8 mouse cellular contexts compared by ENCODE assay signal in the genomic region with DNA sequence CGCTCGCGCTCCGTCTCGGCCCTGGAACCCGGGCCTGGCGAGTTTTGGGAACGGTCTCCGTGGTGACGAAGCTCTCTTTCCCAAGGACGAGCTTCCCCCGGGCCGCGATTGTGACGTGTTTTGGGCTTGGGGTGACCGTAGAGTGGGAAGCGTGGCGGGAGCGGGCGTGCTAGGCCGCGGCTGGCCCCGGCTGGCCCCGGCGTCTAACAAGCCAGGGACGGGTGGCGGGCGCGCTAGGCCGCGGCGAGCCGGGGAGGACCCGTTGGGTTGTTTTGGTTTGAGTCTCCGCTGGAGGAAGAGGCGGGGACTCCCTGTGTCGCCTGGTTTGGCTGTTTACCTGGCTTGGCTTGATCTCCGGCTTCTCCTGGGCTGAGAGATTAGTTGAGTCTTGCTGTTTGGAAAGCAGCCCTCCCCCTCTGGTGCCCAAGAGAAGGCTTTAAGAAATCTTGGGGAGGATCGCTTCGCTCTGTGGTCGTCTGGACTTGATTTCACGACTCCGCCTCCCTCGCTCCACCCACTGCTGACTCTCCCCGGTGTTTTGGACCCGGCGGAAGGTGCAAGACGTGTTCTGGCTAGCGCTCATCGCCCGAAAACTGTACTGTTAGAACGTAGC. TPM values are rescaled to one million over a fixed set of nuclear protein-coding genes. Genes with fewer than 3 reads are reported as not detected.
DNase-seq lines count a peak whose midpoint lies in the region; ATAC-seq and TF ChIP-seq lines count a peak whose summit lies in the region.

No protein-coding gene starts in this region.

- no peaks in the 10 kb centered on the region for H3K9me3 ChIP-seq in E14TG2a.4 (ENCODE audit: low read length)
- no peaks in the 10 kb centered on the region for H3K9me3 ChIP-seq in forebrain, embryonic 13.5 days (replicated peaks)
- H3K9me3 ChIP-seq in lung, embryonic 14.5 days (ENCODE audit: low read depth, low read length) = no peaks in the 10 kb centered on the region
- no peaks in the 10 kb centered on the region for H3K9me3 ChIP-seq in neural tube, embryonic 15.5 days (replicated peaks)

- intact Hi-C loops in heart, postnatal 14 days (cut with DNase I) = loop anchor here (2.0 kb wide), 1 partner anchor 73 kb away; a partner anchor contains a TSS

- H3K27ac ChIP-seq in forebrain, embryonic 13.5 days = peak overlapping the region; percentile 83
- H3K27ac ChIP-seq in lung, embryonic 14.5 days (ENCODE audit: low read depth) = peak overlapping the region; percentile 92
- peak overlapping the region; percentile 93 for H3K27ac ChIP-seq in neural tube, embryonic 15.5 days (replicated peaks)
- peak overlapping the region; percentile 94 for H3K27ac ChIP-seq in testis, adult 2 months (ENCODE audit: control insufficient read depth, insufficient read depth, low read depth, low read length)

- WGBS in forebrain, embryonic 13.5 days = under 1% methylated on average over 51 of the region's 52 CpGs
- under 1% methylated on average over 52 of the region's 52 CpGs for WGBS in lung, embryonic 14.5 days
- WGBS in neural tube, embryonic 15.5 days = under 1% methylated on average over 52 of the region's 52 CpGs

- no peak for TF ChIP-seq CTCF in E14TG2a.4 (conservative IDR thresholded peaks at IDR 0.05; ENCODE audit: low read length)
- no peak for TF ChIP-seq CTCF in lung, embryonic 14.5 days (IDR thresholded peaks at IDR 0.05; ENCODE audit: low read depth)
- TF ChIP-seq CTCF in testis, adult 2 months (IDR thresholded peaks at IDR 0.05; ENCODE audit: control insufficient read depth, insufficient read depth, insufficient replicate concordance, low read depth, low read length) = no peak

- peak; percentile 75 for ATAC-seq in forebrain, embryonic 13.5 days
- peak; percentile 86 for ATAC-seq in lung, embryonic 14.5 days (ENCODE audit: insufficient read depth)
- peak; percentile 85 for ATAC-seq in neural tube, embryonic 15.5 days (ENCODE audit: low FRiP score)

- peak; percentile 46 for TF ChIP-seq POLR2A in testis, adult 2 months (IDR thresholded peaks at IDR 0.05; ENCODE audit: control insufficient read depth, low read depth, low read length)

- peaks cover 18% of the 10 kb centered on the region for H3K4me1 ChIP-seq in E14TG2a.4 (replicated peaks; ENCODE audit: low read depth, low read length)
- H3K4me1 ChIP-seq in forebrain, embryonic 13.5 days = peaks cover 9% of the 10 kb centered on the region
- H3K4me1 ChIP-seq in lung, embryonic 14.5 days (ENCODE audit: insufficient read depth) = no peaks in the 10 kb centered on the region
- peaks cover 8% of the 10 kb centered on the region for H3K4me1 ChIP-seq in neural tube, embryonic 15.5 days
- H3K4me1 ChIP-seq in testis, adult 2 months (ENCODE audit: control insufficient read depth, insufficient read depth, low read length) = no peaks in the 10 kb centered on the region; the same call in 1 of the 2 replicates

- DNase-seq in c-Kit-negative CD71-positive TER-119-positive erythroid progenitor cells, embryonic 14.5 days (ENCODE audit: low read depth, low spot score) = peak; percentile 74
- peak; percentile 71 to 72 for DNase-seq in heart, postnatal 14 days
- DNase-seq in layer of hippocampus, adult 11-12 months (ENCODE audit: low spot score) = peak; percentile 62
- DNase-seq in lung, embryonic 14.5 days = peak; percentile 80

- H3K36me3 ChIP-seq in E14TG2a.4 (ENCODE audit: insufficient read depth, low read length) = no peaks in the 10 kb centered on the region
- H3K36me3 ChIP-seq in forebrain, embryonic 13.5 days (ENCODE audit: poor library complexity, severe bottlenecking) = no peaks in the 10 kb centered on the region
- no peaks in the 10 kb centered on the region for H3K36me3 ChIP-seq in lung, embryonic 14.5 days (ENCODE audit: insufficient read depth)
- H3K36me3 ChIP-seq in neural tube, embryonic 15.5 days = no peaks in the 10 kb centered on the region
- H3K36me3 ChIP-seq in testis, adult 2 months (ENCODE audit: control insufficient read depth, insufficient read depth, low read length) = no peaks in the 10 kb centered on the region

- peak overlapping the region; percentile 73 for H3K4me2 ChIP-seq in forebrain, embryonic 13.5 days
- peak overlapping the region; percentile 55 for H3K4me2 ChIP-seq in lung, embryonic 14.5 days
- H3K4me2 ChIP-seq in neural tube, embryonic 15.5 days = peak overlapping the region; percentile 70

- peak overlapping the region; percentile 91 for H3K9ac ChIP-seq in forebrain, embryonic 13.5 days
- H3K9ac ChIP-seq in lung, embryonic 14.5 days = peak overlapping the region; percentile 96
- peak overlapping the region; percentile 94 for H3K9ac ChIP-seq in neural tube, embryonic 15.5 days (replicated peaks)

- peak overlapping the region; percentile 99 for H3K4me3 ChIP-seq in E14TG2a.4 (replicated peaks; ENCODE audit: low read length)
- peak overlapping the region; percentile 96 for H3K4me3 ChIP-seq in forebrain, embryonic 13.5 days
- peak overlapping the region; percentile 97 for H3K4me3 ChIP-seq in lung, embryonic 14.5 days (ENCODE audit: low read depth, low read length)
- peak overlapping the region; percentile 98 for H3K4me3 ChIP-seq in neural tube, embryonic 15.5 days (replicated peaks)
- H3K4me3 ChIP-seq in testis, adult 2 months (ENCODE audit: control insufficient read depth, low read depth, low read length) = peak overlapping the region; percentile 90

- H3K27me3 ChIP-seq in E14TG2a.4 (ENCODE audit: insufficient read depth, low read length) = no peaks in the 10 kb centered on the region
- H3K27me3 ChIP-seq in forebrain, embryonic 13.5 days = no peaks in the 10 kb centered on the region
- no peaks in the 10 kb centered on the region for H3K27me3 ChIP-seq in lung, embryonic 14.5 days (ENCODE audit: insufficient read depth, low read length)
- H3K27me3 ChIP-seq in neural tube, embryonic 15.5 days (replicated peaks) = no peaks in the 10 kb centered on the region
- no peaks in the 10 kb centered on the region for H3K27me3 ChIP-seq in testis, adult 2 months (ENCODE audit: control insufficient read depth, insufficient read depth, low read length)

RNA-seq across cellular contexts. Expression of a gene that starts 0.5 kb away (rescaled TPM):
- polyA plus RNA-seq in forebrain, embryonic 13.5 days (2015; fragmentation: Nextera tagmentation; extraction: Ambion mirVana) = 160 and 170 TPM in 2 replicates
- total RNA-seq in heart, postnatal 14 days (2021) = 100 to 1,000 TPM; 115 to 127 TPM
- polyA plus RNA-seq in lung, embryonic 14.5 days (2014; fragmentation: Nextera tagmentation; extraction: Ambion mirVana) = 133 and 147 TPM in 2 replicates
- polyA plus RNA-seq in neural tube, embryonic 15.5 days (2015; fragmentation: Nextera tagmentation; extraction: Ambion mirVana) = 141 and 159 TPM in 2 replicates
- polyA plus RNA-seq in testis, adult 2 months (2012; rRNA removed) = 152 and 179 TPM in 2 replicates

Comparison
In these comparisons a context has a peak if more than half of its experiments do, and no peak if none do; other contexts are left out.
1. Peak in every context shown above with its lines: DNase-seq, ATAC-seq, H3K4me3 ChIP-seq and H3K27ac ChIP-seq.